Mouse (Mus musculus) large intestine, adult 2 months (tissue): Measurements from ENCODE around the gene Tceal8. TPM values are rescaled to one million over a fixed set of nuclear protein-coding genes. Genes with fewer than 3 reads are reported as not detected.
A peak's percentile ranks its signal among the peaks of the same experiment; 100 is the strongest.
"Not testable (repeated sequence)": the region's sequence is repeated elsewhere in the genome, so short reads cannot be mapped to it uniquely, and the experiment has no call there.

ENCODE experiments used
- DNase-seq: peaks from one replicate; pipeline ENCODE4 v3.0.0-alpha.2; 2012; ENCODE audit warnings: low read depth, low spot score
- WGBS: fragments of 180-500 bp; shearing (Covaris S2); methylation state at CpG from one replicate; pipeline ENCODE4 v1.1.7; 2018; 5-methylcytosine and 5-hydroxymethylcytosine counted together
- polyA plus RNA-seq: library from polyadenylated mRNA; depleted of rRNA; stranded (reverse); fragments of >200 nt; gene quantifications from 2 replicates; pipeline ENCODE4 v1.2.3, GENCODE M21; 2012; rRNA removed

Gene Tceal8
- polyA plus RNA-seq, 1 experiment = 5.3 TPM

GRCm38 (mm10) chrX:136138827-136139639, 33.1 kb downstream of the Tceal8 start, which contains the start of gene Bex4:
TSS of gene Bex4 (plus strand) at chrX:136138996.
- WGBS = 10% methylated on average over 16 of the region's 64 CpGs
- DNase-seq = not testable (repeated sequence)

GRCm38 (mm10) chrX:136135559-136135958, 36.6 kb downstream of the Tceal8 start:
- 80% methylated on average over 4 of the region's 4 CpGs for WGBS

GRCm38 (mm10) chrX:136127744-136128064, 44.4 kb downstream of the Tceal8 start:
- DNase-seq = peak; percentile 0
- 15% methylated on average over 5 of the region's 5 CpGs for WGBS

More at GRCm38 (mm10) chrX:136135559-136135958, 36.6 kb downstream of the Tceal8 start:
- no peak for DNase-seq

GRCm38 (mm10) chrX:136127038-136127743, 45.0 kb downstream of the Tceal8 start:
- DNase-seq = no peak
- 48% methylated on average over 8 of the region's 8 CpGs for WGBS

Other genes with a start within 250 kb of the Tceal8 start
- 0.89 and 0.90 TPM in 2 replicates for gene Arxes2, start 178.5 kb downstream of the Tceal8 start, polyA plus RNA-seq
- 0.26 and 0.37 TPM in 2 replicates for gene Arxes1, start 139.0 kb downstream of the Tceal8 start, polyA plus RNA-seq
- 1.6 and 2.2 TPM in 2 replicates for gene Bex2, start 104.1 kb downstream of the Tceal8 start, polyA plus RNA-seq
- gene Nxf3, start 87.1 kb downstream of the Tceal8 start, polyA plus RNA-seq = not detected in 2 replicates
- gene Bex4, start 33.3 kb downstream of the Tceal8 start, polyA plus RNA-seq = 0.15 and 2.9 TPM in 2 replicates
- gene Tceal5, start 31.5 kb upstream of the Tceal8 start, polyA plus RNA-seq = 0.27 and 0.30 TPM in 2 replicates
- not detected in 2 replicates for gene Tceal7, start 42.4 kb upstream of the Tceal8 start, polyA plus RNA-seq
- gene Bex1, start 43.2 kb upstream of the Tceal8 start, polyA plus RNA-seq = 2.8 and 14.6 TPM in 2 replicates
- 11.0 and 19.8 TPM in 2 replicates for gene Tceal9, start 72.7 kb upstream of the Tceal8 start, polyA plus RNA-seq
- 24.3 and 39.6 TPM in 2 replicates for gene Bex3, start 97.9 kb upstream of the Tceal8 start, polyA plus RNA-seq